Mouse (Mus musculus) testis, postnatal 14 days (tissue): ENCODE data around the gene Prkcb.

Experiments
- DNase-seq: peaks from one replicate; pipeline ENCODE4 v3.0.0; 2021; ENCODE audit warnings: low spot score

Prkcb gene

DNA sequence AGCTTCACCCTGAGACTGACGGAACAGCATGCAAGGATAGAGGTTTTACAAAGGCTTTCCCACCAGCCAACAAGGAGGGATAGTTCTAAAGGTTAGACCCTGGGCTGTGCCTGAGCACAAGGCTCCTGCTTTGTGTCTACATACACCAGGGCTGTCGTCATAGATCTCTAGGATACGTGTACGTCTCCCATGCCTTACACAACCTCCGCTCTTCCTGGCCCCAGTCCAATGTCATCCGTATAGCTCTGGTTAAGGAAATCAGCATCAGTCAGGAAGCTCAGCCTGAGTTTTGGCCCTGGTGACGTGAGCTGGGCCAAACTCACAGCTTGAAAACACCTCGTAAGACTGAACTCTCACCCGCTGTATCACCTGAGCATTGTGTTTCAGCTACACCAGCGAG lies 307.3 kb downstream of the Prkcb start:
- DNase-seq, result no peak

- no peak for DNase-seq
These were observed 308.1 kb downstream of the Prkcb start for GRCm38 (mm10) chr7:122596596-122597170.

- DNase-seq, result no peak
These were observed 308.8 kb downstream of the Prkcb start for GRCm38 (mm10) chr7:122597313-122597712.

- no peak for DNase-seq
These were observed 312.3 kb downstream of the Prkcb start for GRCm38 (mm10) chr7:122600856-122601255.

DNA sequence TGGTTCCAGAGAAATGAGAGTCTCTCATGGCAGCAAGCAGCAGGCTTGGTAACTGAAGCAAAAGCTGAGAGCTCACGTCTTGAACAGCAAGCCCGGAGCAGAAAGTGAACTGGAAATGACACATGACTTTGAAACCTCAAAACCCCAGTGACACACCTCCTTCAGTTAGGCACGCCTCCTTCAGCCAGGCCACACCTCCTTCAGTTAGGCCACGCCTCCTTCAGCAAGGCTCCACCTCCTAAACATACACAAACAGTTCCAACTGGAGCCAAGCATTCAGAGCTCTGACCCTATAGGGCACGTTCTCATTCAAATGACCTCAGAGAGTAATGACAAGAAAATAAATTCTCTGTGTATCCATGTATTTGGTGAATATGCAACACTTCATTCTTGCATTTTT lies 316.5 kb downstream of the Prkcb start:
- DNase-seq, result no peak

GRCm38 (mm10) chr7:122609420-122609819 lies 320.9 kb downstream of the Prkcb start:
- DNase-seq, result no peak

- no peak for DNase-seq
These were observed 321.6 kb downstream of the Prkcb start for GRCm38 (mm10) chr7:122610161-122610560.

DNA sequence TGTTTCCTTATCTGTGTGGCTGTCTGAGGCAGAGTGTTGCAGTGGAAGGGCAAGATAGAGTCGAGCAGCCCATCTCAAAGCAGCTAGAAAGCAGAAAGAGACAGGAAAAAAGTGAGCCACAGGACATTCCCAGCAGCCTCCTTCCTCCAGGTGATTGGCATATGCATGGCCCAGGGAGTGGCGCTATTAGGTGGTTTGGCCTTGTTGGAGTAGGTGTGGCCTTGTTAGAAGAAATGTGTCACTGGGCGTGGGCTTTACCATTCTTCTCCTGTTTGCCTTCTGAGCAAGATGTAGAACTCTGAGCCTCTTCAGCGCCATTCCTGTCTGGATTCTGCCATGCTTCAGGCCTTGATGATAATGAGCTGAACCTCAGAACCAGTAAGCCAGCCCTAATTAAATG lies 325.3 kb downstream of the Prkcb start:
- no peak for DNase-seq

DNA sequence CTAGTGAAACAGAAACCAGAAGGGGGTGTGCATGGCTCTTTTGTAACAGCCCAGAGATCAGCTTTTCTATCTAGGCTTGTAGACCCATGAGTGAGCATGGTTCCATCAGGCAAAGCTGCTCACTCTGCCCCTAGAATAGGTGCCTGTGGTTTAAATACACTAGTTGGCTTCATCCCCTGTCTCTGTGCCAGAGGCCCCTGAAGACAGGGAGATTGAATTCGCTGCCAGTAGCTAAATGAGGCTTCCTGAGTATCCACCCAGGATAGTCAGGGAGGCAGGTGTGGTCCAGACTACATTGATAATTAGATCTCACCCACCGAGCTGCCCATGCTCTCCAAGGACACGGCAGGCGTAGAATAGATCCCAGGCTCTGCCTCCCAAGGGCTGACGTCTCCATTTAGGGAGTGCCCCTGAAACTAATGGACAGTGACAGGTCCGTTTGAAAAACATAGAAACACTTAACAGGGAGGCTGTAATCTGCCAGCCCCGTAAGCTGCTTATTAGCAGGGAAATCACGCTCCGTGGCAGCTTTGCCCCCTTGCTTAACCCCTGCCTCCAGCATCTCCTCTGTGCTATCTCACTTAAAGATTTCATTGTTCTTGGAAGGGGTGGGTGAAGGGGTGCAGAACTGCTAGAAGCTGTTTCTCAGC lies 333.7 kb downstream of the Prkcb start:
- DNase-seq, result no peak

- DNase-seq, result no peak
These were observed 335.2 kb downstream of the Prkcb start for GRCm38 (mm10) chr7:122623753-122624152.

GRCm38 (mm10) chr7:122628050-122628449 lies 339.5 kb downstream of the Prkcb start:
- DNase-seq, result no peak

DNA sequence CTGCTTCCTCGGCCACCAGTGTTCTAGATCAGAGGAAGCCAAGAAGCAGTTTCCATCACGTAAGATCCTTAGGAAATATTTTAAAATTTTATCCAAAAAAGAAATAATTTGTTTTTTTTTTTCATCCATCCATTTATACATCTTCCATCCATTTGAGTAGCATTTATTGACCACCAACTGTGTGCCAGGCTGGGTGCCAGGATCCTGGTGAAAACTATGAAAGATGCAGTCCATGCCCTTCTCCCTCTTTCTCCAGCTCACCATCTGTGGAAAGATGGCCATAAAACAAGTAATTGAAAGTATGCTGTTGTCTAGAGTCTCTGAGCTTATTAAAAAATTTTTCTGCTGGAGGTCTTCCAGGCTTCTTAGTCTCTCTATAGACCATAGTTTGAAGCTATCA lies 341.8 kb downstream of the Prkcb start:
- no peak for DNase-seq

GRCm38 (mm10) chr7:122631151-122631550 lies 342.6 kb downstream of the Prkcb start:
- DNase-seq, result no peak

DNA sequence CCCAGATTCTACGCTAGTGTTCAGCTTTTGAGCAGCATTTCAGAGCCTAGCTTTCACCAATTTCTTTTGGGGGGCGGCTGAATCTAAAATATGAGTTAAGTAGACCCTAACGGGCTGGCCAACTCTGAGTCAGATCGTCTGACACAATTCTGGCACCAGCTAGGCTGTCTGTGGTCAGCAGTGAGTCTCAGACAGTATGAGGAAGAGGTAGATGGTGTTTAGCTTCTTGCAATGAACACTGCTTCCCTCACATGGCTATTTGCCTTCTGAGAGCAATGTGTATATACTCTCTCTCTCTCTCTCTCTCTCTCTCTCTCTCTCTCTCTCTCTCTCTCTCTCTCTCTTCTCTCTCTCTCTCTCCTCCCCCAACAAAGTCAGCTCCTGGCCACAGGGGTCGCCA lies 344.4 kb downstream of the Prkcb start:
- DNase-seq, result no peak

DNA sequence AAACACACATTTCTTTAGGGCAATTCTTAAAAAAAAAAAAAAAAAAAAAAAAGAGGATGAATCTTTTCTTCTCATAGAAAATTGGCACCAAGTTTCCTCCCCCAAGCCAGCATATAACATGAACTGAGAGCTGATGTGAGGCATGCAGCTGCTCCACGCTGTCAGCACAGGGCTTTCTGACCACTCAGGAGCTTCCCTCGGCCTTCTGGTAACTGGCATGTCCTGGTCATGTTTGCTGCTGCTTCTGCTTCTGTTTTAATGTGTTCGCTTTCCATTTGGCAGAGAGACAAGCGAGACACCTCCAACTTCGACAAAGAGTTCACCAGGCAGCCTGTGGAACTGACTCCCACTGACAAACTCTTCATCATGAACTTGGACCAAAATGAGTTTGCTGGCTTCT lies 344.9 kb downstream of the Prkcb start:
- DNase-seq, result no peak

DNA sequence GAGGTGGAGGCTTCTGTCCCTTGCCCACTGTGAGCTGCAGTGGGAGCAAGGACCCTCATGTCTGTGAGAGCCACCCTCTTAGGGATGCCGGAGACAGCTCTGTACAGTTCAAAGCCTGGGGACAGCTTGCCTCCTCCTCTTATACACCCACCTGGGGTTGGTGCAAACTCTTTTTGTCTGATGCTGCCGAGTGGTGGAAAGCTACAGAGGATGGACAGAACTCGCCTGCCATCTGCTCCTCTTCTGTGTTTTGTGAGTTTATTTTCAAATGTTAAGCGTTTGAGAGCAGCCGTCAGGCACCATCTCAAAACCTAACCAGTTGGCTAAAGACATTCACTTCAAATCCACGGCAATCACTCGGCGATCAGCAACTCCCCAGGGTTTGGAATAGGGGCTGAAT lies 355.1 kb downstream of the Prkcb start:
- no peak for DNase-seq

- no peak for DNase-seq
These were observed 360.8 kb downstream of the Prkcb start for GRCm38 (mm10) chr7:122649306-122649705.

GRCm38 (mm10) chr7:122652523-122652922 lies 364.0 kb downstream of the Prkcb start:
- DNase-seq, result no peak

- no peak for DNase-seq
These were observed 368.1 kb downstream of the Prkcb start for GRCm38 (mm10) chr7:122656671-122657070.

DNA sequence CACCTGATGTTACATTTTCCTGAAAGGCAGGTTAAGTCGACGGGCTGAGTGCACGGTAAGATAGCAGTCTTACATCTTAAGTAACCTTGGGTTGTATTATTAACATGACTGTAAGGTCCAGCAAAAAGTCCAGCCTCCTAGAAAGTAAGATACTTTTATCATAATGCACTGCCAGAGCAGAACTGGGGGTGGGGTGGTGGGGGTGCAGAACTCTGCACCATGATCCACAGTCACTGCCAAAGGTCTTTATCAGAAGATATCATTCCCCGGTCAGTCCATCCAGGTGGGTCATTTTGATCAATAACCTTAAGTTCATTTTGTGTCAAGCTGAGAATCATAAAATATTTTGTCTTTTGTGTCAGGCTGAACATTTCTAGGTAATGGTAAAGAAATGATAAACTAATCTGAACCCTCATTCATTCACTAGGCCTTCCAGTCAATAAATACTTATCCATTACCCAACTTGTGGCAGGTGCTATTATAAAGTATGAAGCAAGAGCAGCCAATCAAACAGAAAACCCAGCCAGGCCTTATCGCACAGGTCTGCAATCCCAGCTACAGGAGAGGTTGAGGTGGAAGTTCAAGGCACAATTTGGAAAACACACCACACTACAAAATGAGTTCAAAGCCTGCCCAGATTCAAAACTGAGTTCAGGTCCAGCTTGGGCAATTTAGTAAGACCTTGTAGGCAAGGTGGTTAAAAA lies 369.0 kb downstream of the Prkcb start:
- DNase-seq, result no peak

- DNase-seq, result no peak
These were observed 376.9 kb downstream of the Prkcb start for GRCm38 (mm10) chr7:122665311-122666049.

- no peak for DNase-seq
These were observed 379.4 kb downstream of the Prkcb start for GRCm38 (mm10) chr7:122667903-122668302.

- DNase-seq, result peak; percentile 4
These were observed 381.9 kb downstream of the Prkcb start, which contains the start of gene Cacng3 for GRCm38 (mm10) chr7:122670442-122670872. TSS of gene Cacng3 (plus strand) at chr7:122670492.
